Mouse (Mus musculus) neural tube, embryonic 12.5 days (tissue): ENCODE data around the gene Zfpm1. TPM values are rescaled to one million over a fixed set of nuclear protein-coding genes. Genes with fewer than 3 reads are reported as not detected.

Experiments
- ATAC-seq: fragments of 200-750 bp; cut with Nextera tagmentation; 2 replicates; pipeline ENCODE4 v1.8.0; 2017; ENCODE audit warnings: low read depth, mild to moderate bottlenecking, moderate TSS enrichment, moderate library complexity; ENCODE audit not compliant: low FRiP score
- H3K27ac ChIP-seq: fragments of 300-500 bp; sonication (generic); 2 replicates; pipeline ENCODE4 v1.5.1; 2016
- H3K27me3 ChIP-seq: fragments of 300-500 bp; sonication (generic); replicated peaks from 2 replicates; pipeline ENCODE4 v1.6.1; 2016; ENCODE audit warnings: mild to moderate bottlenecking
- H3K36me3 ChIP-seq: fragments of 300-500 bp; sonication (generic); 2 replicates; pipeline ENCODE4 v1.6.1; 2016; ENCODE audit warnings: mild to moderate bottlenecking
- H3K4me1 ChIP-seq: fragments of 300-500 bp; sonication (generic); 2 replicates; pipeline ENCODE4 v1.6.1; 2016
- H3K4me2 ChIP-seq: fragments of 300-500 bp; sonication (generic); replicated peaks from 2 replicates; pipeline ENCODE4 v1.6.1; 2016; ENCODE audit warnings: mild to moderate bottlenecking
- H3K4me3 ChIP-seq: fragments of 300-500 bp; sonication (generic); 2 replicates; pipeline ENCODE4 v1.5.1; 2016
- H3K9ac ChIP-seq: fragments of 300-500 bp; sonication (generic); 2 replicates; pipeline ENCODE4 v1.6.1; 2016; ENCODE audit warnings: mild to moderate bottlenecking
- H3K9me3 ChIP-seq: fragments of 300-500 bp; sonication (generic); 2 replicates; pipeline ENCODE4 v1.6.1; 2016; ENCODE audit warnings: mild to moderate bottlenecking
- WGBS: fragments of 180-500 bp; shearing (Covaris S2); methylation state at CpG from one replicate; pipeline ENCODE4 v1.1.7; 2016; 5-methylcytosine and 5-hydroxymethylcytosine counted together
- polyA plus RNA-seq: library from polyadenylated mRNA; unstranded; fragments of >200 nt; fragmentation: Nextera tagmentation; extraction: Ambion mirVana; gene quantifications from 2 replicates; pipeline ENCODE4 v1.2.1, GENCODE M21; 2016

Gene Zfpm1
- 2.2 and 2.3 TPM in 2 replicates for polyA plus RNA-seq

GRCm38 (mm10) chr8:122282035-122282358 lies at the start of gene Zfpm1:
Gene Zfpm1 (plus strand): TSS chr8:122282141.
- H3K36me3 ChIP-seq, result no peaks in the 10 kb centered on the region
- H3K27me3 ChIP-seq, result peaks cover 36% of the 10 kb centered on the region
- peaks cover 39% of the 10 kb centered on the region for H3K4me1 ChIP-seq
- peak within 1 kb of the TSS; percentile 63 for H3K4me3 ChIP-seq
- WGBS, result 2% methylated on average over 31 of the region's 60 CpGs
- no peaks in the 10 kb centered on the region for H3K9me3 ChIP-seq
- no peak within 1 kb of the TSS for H3K27ac ChIP-seq
- H3K9ac ChIP-seq, result peak within 1 kb of the TSS; percentile 75
- H3K4me2 ChIP-seq, result peak within 1 kb of the TSS; percentile 94
- no peak; the same call in 1 of the 2 replicates for ATAC-seq

- H3K9ac ChIP-seq, result no peak overlapping the region
- no peak for ATAC-seq
- H3K4me3 ChIP-seq, result no peak overlapping the region
- H3K27ac ChIP-seq, result no peak overlapping the region
- no peaks in the 10 kb centered on the region for H3K9me3 ChIP-seq
- no peak overlapping the region for H3K4me2 ChIP-seq
- H3K4me1 ChIP-seq, result peaks cover 11% of the 10 kb centered on the region; the same call in 1 of the 2 replicates
- peaks cover 34% of the 10 kb centered on the region for H3K27me3 ChIP-seq
- WGBS, result 41% methylated on average over 11 of the region's 11 CpGs
- H3K36me3 ChIP-seq, result no peaks in the 10 kb centered on the region
Observed at GRCm38 (mm10) chr8:122234055-122234454, 47.9 kb upstream of the Zfpm1 start.

GRCm38 (mm10) chr8:122236521-122236920 lies 45.4 kb upstream of the Zfpm1 start:
- no peak overlapping the region for H3K9ac ChIP-seq
- peaks cover 10% of the 10 kb centered on the region for H3K27me3 ChIP-seq
- no peaks in the 10 kb centered on the region for H3K36me3 ChIP-seq
- H3K4me3 ChIP-seq, result no peak overlapping the region
- H3K4me1 ChIP-seq, result no peaks in the 10 kb centered on the region
- H3K9me3 ChIP-seq, result no peaks in the 10 kb centered on the region
- H3K4me2 ChIP-seq, result no peak overlapping the region
- 93% methylated on average over 3 of the region's 3 CpGs for WGBS
- ATAC-seq, result no peak
- no peak overlapping the region for H3K27ac ChIP-seq

GRCm38 (mm10) chr8:122238225-122238624 lies 43.7 kb upstream of the Zfpm1 start:
- no peaks in the 10 kb centered on the region for H3K36me3 ChIP-seq
- WGBS, result 88% methylated on average over 11 of the region's 11 CpGs
- H3K4me3 ChIP-seq, result no peak overlapping the region
- H3K27ac ChIP-seq, result no peak overlapping the region
- no peak overlapping the region for H3K9ac ChIP-seq
- no peak for ATAC-seq
- H3K27me3 ChIP-seq, result no peaks in the 10 kb centered on the region
- no peaks in the 10 kb centered on the region for H3K9me3 ChIP-seq
- no peak overlapping the region for H3K4me2 ChIP-seq
- H3K4me1 ChIP-seq, result no peaks in the 10 kb centered on the region

GRCm38 (mm10) chr8:122238731-122239130 lies 43.2 kb upstream of the Zfpm1 start:
- H3K36me3 ChIP-seq, result no peaks in the 10 kb centered on the region
- no peak overlapping the region for H3K4me3 ChIP-seq
- H3K27ac ChIP-seq, result no peak overlapping the region
- no peak overlapping the region for H3K9ac ChIP-seq
- no peak overlapping the region for H3K4me2 ChIP-seq
- no peak for ATAC-seq
- no peaks in the 10 kb centered on the region for H3K27me3 ChIP-seq
- H3K4me1 ChIP-seq, result no peaks in the 10 kb centered on the region
- no peaks in the 10 kb centered on the region for H3K9me3 ChIP-seq
- 83% methylated on average over 8 of the region's 8 CpGs for WGBS

- no peak overlapping the region for H3K27ac ChIP-seq
- H3K4me3 ChIP-seq, result no peak overlapping the region
- no peaks in the 10 kb centered on the region for H3K9me3 ChIP-seq
- ATAC-seq, result no peak
- WGBS, result 91% methylated on average over 16 of the region's 16 CpGs
- H3K4me1 ChIP-seq, result no peaks in the 10 kb centered on the region
- H3K9ac ChIP-seq, result no peak overlapping the region
- H3K4me2 ChIP-seq, result no peak overlapping the region
- H3K27me3 ChIP-seq, result no peaks in the 10 kb centered on the region
- no peaks in the 10 kb centered on the region for H3K36me3 ChIP-seq
Observed at GRCm38 (mm10) chr8:122240241-122241026, 41.5 kb upstream of the Zfpm1 start.

GRCm38 (mm10) chr8:122243310-122243709 lies 38.6 kb upstream of the Zfpm1 start:
- Histone ChIP-seq H3K4me3 (no peak overlapping the region), H3K4me2 (no peak overlapping the region), H3K9ac (no peak overlapping the region), H3K4me1 (peaks cover 8% of the 10 kb centered on the region; the same call in 1 of the 2 replicates), H3K27me3 (no peaks in the 10 kb centered on the region), H3K9me3 (no peaks in the 10 kb centered on the region), H3K27ac (no peak overlapping the region), H3K36me3 (no peaks in the 10 kb centered on the region)
- 70% methylated on average over 4 of the region's 4 CpGs for WGBS
- ATAC-seq, result no peak

GRCm38 (mm10) chr8:122245161-122245560 lies 36.8 kb upstream of the Zfpm1 start:
- H3K4me1 ChIP-seq, result peaks cover 8% of the 10 kb centered on the region; the same call in 1 of the 2 replicates
- H3K4me3 ChIP-seq, result no peak overlapping the region
- H3K4me2 ChIP-seq, result no peak overlapping the region
- H3K9me3 ChIP-seq, result no peaks in the 10 kb centered on the region
- no peaks in the 10 kb centered on the region for H3K27me3 ChIP-seq
- H3K9ac ChIP-seq, result no peak overlapping the region
- no peak overlapping the region for H3K27ac ChIP-seq
- H3K36me3 ChIP-seq, result no peaks in the 10 kb centered on the region
- no peak for ATAC-seq
- 83% methylated on average over 6 of the region's 6 CpGs for WGBS

- peaks cover 8% of the 10 kb centered on the region; the same call in 1 of the 2 replicates for H3K4me1 ChIP-seq
- WGBS, result 46% methylated on average over 12 of the region's 12 CpGs
- no peak overlapping the region for H3K9ac ChIP-seq
- H3K27ac ChIP-seq, result no peak overlapping the region
- no peaks in the 10 kb centered on the region for H3K36me3 ChIP-seq
- no peaks in the 10 kb centered on the region for H3K27me3 ChIP-seq
- H3K4me2 ChIP-seq, result no peak overlapping the region
- ATAC-seq, result no peak
- no peak overlapping the region for H3K4me3 ChIP-seq
- H3K9me3 ChIP-seq, result no peaks in the 10 kb centered on the region
Observed at GRCm38 (mm10) chr8:122246257-122247211, 35.4 kb upstream of the Zfpm1 start.

- Histone ChIP-seq H3K4me1 (peaks cover 2% of the 10 kb centered on the region; the same call in 1 of the 2 replicates), H3K27me3 (no peaks in the 10 kb centered on the region), H3K9ac (no peak overlapping the region), H3K4me2 (no peak overlapping the region), H3K4me3 (no peak overlapping the region), H3K27ac (no peak overlapping the region), H3K36me3 (no peaks in the 10 kb centered on the region), H3K9me3 (no peaks in the 10 kb centered on the region)
- WGBS, result 76% methylated on average over 1 of the region's 1 CpGs
- no peak for ATAC-seq
Observed at GRCm38 (mm10) chr8:122251739-122252138, 30.2 kb upstream of the Zfpm1 start.

- no peaks in the 10 kb centered on the region for H3K4me1 ChIP-seq
- 59% methylated on average over 5 of the region's 5 CpGs for WGBS
- H3K9ac ChIP-seq, result no peak overlapping the region
- no peaks in the 10 kb centered on the region for H3K9me3 ChIP-seq
- H3K4me3 ChIP-seq, result no peak overlapping the region
- no peaks in the 10 kb centered on the region for H3K27me3 ChIP-seq
- H3K27ac ChIP-seq, result no peak overlapping the region
- no peaks in the 10 kb centered on the region for H3K36me3 ChIP-seq
- H3K4me2 ChIP-seq, result no peak overlapping the region
- no peak for ATAC-seq
Observed at GRCm38 (mm10) chr8:122252366-122252765, 29.6 kb upstream of the Zfpm1 start.

- 0 out of 2 replicates have a peak, but pooled peaks cover 3% of the 10 kb centered on the region for H3K4me1 ChIP-seq
- H3K27me3 ChIP-seq, result no peaks in the 10 kb centered on the region; the same call in 1 of the 2 replicates
- WGBS, result 59% methylated on average over 2 of the region's 2 CpGs
- no peak overlapping the region for H3K27ac ChIP-seq
- H3K9ac ChIP-seq, result no peak overlapping the region
- no peak overlapping the region for H3K4me3 ChIP-seq
- no peaks in the 10 kb centered on the region for H3K9me3 ChIP-seq
- H3K4me2 ChIP-seq, result no peak overlapping the region
- no peaks in the 10 kb centered on the region for H3K36me3 ChIP-seq
- ATAC-seq, result peak; percentile 17; the same call in 1 of the 2 replicates
Observed at GRCm38 (mm10) chr8:122259351-122259750, 22.6 kb upstream of the Zfpm1 start.
